Mouse (Mus musculus): Measurements from ENCODE around the gene Ttn.

DNA sequence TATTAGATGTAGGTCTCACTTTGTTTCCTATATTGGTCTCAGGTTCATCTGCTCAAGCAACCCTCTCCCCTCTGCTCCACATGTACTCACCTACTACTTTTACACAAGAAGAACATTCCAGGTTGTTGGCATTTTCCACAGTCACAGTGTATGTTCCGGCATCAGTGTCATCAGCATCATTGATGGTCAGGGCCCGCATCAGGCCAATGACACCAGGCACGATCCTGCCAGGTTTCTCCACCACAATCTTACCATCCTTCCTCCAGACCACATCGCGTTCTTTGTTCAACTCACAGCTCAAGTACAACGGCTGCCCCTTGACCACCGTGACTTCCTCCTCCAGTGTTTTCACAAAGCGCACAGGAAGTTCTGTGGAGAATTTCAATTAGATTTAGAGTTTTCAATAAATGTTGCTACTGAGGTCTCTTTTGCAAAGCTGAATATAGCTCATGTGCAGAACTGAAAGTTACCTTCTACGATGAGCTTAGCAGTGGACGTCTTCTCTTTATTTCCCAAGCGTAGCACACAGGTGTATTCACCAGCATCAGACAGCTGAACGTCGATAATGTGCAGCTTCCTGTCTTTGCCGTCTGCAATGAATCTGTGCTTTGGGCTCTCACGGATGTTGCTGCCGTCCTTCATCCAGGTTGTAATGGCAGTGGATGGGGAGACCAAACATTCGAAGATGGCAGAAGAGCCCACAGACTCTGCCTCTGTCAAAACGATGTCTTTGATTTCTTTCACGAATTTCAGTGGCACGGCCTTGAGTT lies 168.1 kb downstream of the Ttn start:
- TF ChIP-seq CTCF (IDR thresholded peaks at IDR 0.05; ENCODE audit: low read depth, low read length) (no peak), TAL1 (conservative IDR thresholded peaks at IDR 0.05; ENCODE audit: low read depth, low read length) (no peak), GATA1 (IDR thresholded peaks at IDR 0.05; ENCODE audit: borderline replicate concordance, low read length) (no peak), GATA2 (IDR thresholded peaks at IDR 0.05; ENCODE audit: borderline replicate concordance, low read depth, low read length) (no peak)
